12 mouse cellular contexts compared by ENCODE assay signal in the genomic region with DNA sequence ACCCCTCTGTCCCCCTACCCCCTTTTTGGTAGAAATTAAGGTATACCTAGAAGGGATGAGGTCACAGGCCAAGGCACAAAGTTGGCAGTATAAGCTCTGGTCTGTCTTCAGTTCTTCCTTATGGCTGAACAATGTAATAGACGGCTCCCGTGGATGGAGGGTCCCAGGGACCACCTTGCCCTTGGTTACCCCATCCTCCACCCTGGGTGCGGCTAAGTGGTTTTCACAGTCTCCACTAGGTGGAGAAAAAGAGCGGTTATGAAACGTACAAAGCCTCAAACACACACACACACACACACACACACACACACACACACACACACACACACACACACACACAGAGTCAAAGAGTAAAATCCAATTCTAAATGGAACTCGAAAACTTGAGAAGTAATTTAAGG.
A peak's percentile ranks its signal among the peaks of the same experiment; 100 is the strongest.
DNase-seq lines count a peak whose midpoint lies in the region; ATAC-seq and TF ChIP-seq lines count a peak whose summit lies in the region.
"Had no signal": no experiment of that assay in that cellular context is flagged by ENCODE, and none has a peak within 500 bp of the region (broad histone marks: within the 10 kb centered on the region; RNA-seq: fewer than 3 reads in every experiment).

No protein-coding gene starts in this region.

- H3K4me2 ChIP-seq in kidney, postnatal 0 days (ENCODE audit: low read length) = no peak overlapping the region
- H3K4me2 ChIP-seq in kidney, embryonic 15.5 days = no peak overlapping the region
- 0 out of 2 replicates have a peak overlapping the region, but pooled peaks have one; percentile 37 for H3K4me2 ChIP-seq in embryonic facial prominence, embryonic 14.5 days (ENCODE audit: low read depth, low read length)
- H3K4me2 ChIP-seq in midbrain, postnatal 0 days (ENCODE audit: low read depth, low read length, poor library complexity, severe bottlenecking) = no peak overlapping the region

- DNase-seq in kidney, postnatal 0 days (ENCODE audit: low spot score) = peak; percentile 24
- peak; percentile 9 for DNase-seq in right cerebral cortex, postnatal 14 days
- DNase-seq in right cerebral cortex, adult 2 months (ENCODE audit: low spot score in 2 of 2) = no peak
- peak; percentile 52 for DNase-seq in embryonic facial prominence, embryonic 14.5 days (ENCODE audit: low spot score)
- DNase-seq in midbrain, postnatal 0 days (ENCODE audit: low spot score) = peak; percentile 36
- DNase-seq in natural killer cell, adult 2 months (ENCODE audit: low spot score in 2 of 2) = no peak
- no peak for DNase-seq in layer of hippocampus, adult 11-12 months (ENCODE audit: low spot score)
- DNase-seq: cerebellum, adult 2 months; kidney, postnatal 36 days; spleen, adult 18-20 months had no signal

- no peaks in the 10 kb centered on the region for H3K27me3 ChIP-seq in kidney, postnatal 0 days (ENCODE audit: insufficient read depth, low read length)
- peaks cover 3% of the 10 kb centered on the region; the same call in 1 of the 2 replicates for H3K27me3 ChIP-seq in kidney, embryonic 15.5 days
- H3K27me3 ChIP-seq in embryonic facial prominence, embryonic 14.5 days (replicated peaks; ENCODE audit: control insufficient read depth, insufficient read depth, low read length) = no peaks in the 10 kb centered on the region
- H3K27me3 ChIP-seq in midbrain, postnatal 0 days (ENCODE audit: insufficient read depth, low read length) = no peaks in the 10 kb centered on the region
- H3K27me3 ChIP-seq: heart, embryonic 13.5 days had no signal

- ATAC-seq in kidney, postnatal 0 days (replicated peaks; ENCODE audit: low FRiP score, low read depth) = no peak
- ATAC-seq in kidney, embryonic 15.5 days (replicated peaks; ENCODE audit: low FRiP score) = no peak
- peak; percentile 31; the same call in 1 of the 2 replicates for ATAC-seq in embryonic facial prominence, embryonic 14.5 days (ENCODE audit: low read depth)
- ATAC-seq in midbrain, postnatal 0 days (ENCODE audit: low FRiP score) = no peak

- H3K36me3 ChIP-seq in kidney, postnatal 0 days (ENCODE audit: insufficient read depth, low read length) = no peaks in the 10 kb centered on the region
- H3K36me3 ChIP-seq in kidney, embryonic 15.5 days = no peaks in the 10 kb centered on the region
- no peaks in the 10 kb centered on the region for H3K36me3 ChIP-seq in embryonic facial prominence, embryonic 14.5 days (ENCODE audit: control insufficient read depth, insufficient read depth, low read length)
- H3K36me3 ChIP-seq in midbrain, postnatal 0 days (ENCODE audit: insufficient read depth, low read length) = no peaks in the 10 kb centered on the region
- H3K36me3 ChIP-seq: heart, embryonic 13.5 days had no signal

- H3K9me3 ChIP-seq in kidney, postnatal 0 days (replicated peaks; ENCODE audit: low read length) = no peaks in the 10 kb centered on the region
- no peaks in the 10 kb centered on the region for H3K9me3 ChIP-seq in kidney, embryonic 15.5 days (replicated peaks)
- H3K9me3 ChIP-seq in embryonic facial prominence, embryonic 14.5 days (ENCODE audit: control insufficient read depth, low read length) = no peaks in the 10 kb centered on the region
- H3K9me3 ChIP-seq in midbrain, postnatal 0 days (ENCODE audit: low read length) = no peaks in the 10 kb centered on the region
- H3K9me3 ChIP-seq: heart, embryonic 13.5 days had no signal

- 0 out of 2 replicates have a peak, but pooled peaks cover 5% of the 10 kb centered on the region for H3K4me1 ChIP-seq in kidney, postnatal 0 days (replicated peaks; ENCODE audit: insufficient read depth, low read length)
- peaks cover 9% of the 10 kb centered on the region for H3K4me1 ChIP-seq in kidney, embryonic 15.5 days
- 0 out of 2 replicates have a peak, but pooled peaks cover 12% of the 10 kb centered on the region for H3K4me1 ChIP-seq in embryonic facial prominence, embryonic 14.5 days (ENCODE audit: control insufficient read depth, insufficient read depth, low read length)
- H3K4me1 ChIP-seq in midbrain, postnatal 0 days (ENCODE audit: insufficient read depth, low read length) = no peaks in the 10 kb centered on the region

- no peak overlapping the region for H3K4me3 ChIP-seq in kidney, postnatal 0 days (replicated peaks; ENCODE audit: low read depth, low read length)
- H3K4me3 ChIP-seq in kidney, embryonic 15.5 days (replicated peaks) = no peak overlapping the region
- H3K4me3 ChIP-seq in embryonic facial prominence, embryonic 14.5 days (ENCODE audit: low read depth, low read length) = no peak overlapping the region
- no peak overlapping the region for H3K4me3 ChIP-seq in midbrain, postnatal 0 days (ENCODE audit: low read depth, low read length)
- H3K4me3 ChIP-seq: heart, embryonic 13.5 days had no signal

- H3K9ac ChIP-seq in kidney, postnatal 0 days (ENCODE audit: low read depth, low read length) = no peak overlapping the region
- no peak overlapping the region for H3K9ac ChIP-seq in kidney, embryonic 15.5 days
- H3K9ac ChIP-seq in embryonic facial prominence, embryonic 14.5 days (ENCODE audit: low read depth, low read length) = no peak overlapping the region
- H3K9ac ChIP-seq in midbrain, postnatal 0 days (replicated peaks; ENCODE audit: low read length, poor library complexity, severe bottlenecking) = no peak overlapping the region
- H3K9ac ChIP-seq: heart, embryonic 13.5 days had no signal

- H3K27ac ChIP-seq in kidney, postnatal 0 days = no peak overlapping the region
- H3K27ac ChIP-seq in kidney, embryonic 15.5 days = no peak overlapping the region
- no peak overlapping the region for H3K27ac ChIP-seq in embryonic facial prominence, embryonic 14.5 days (replicated peaks; ENCODE audit: low read depth, low read length)
- no peak overlapping the region for H3K27ac ChIP-seq in midbrain, postnatal 0 days (ENCODE audit: low read depth, low read length)
- H3K27ac ChIP-seq: heart, embryonic 13.5 days had no signal

- 43% methylated on average over 6 of the region's 6 CpGs for WGBS in kidney, postnatal 0 days
- WGBS in kidney, embryonic 15.5 days = 51% methylated on average over 6 of the region's 6 CpGs
- 41% methylated on average over 6 of the region's 6 CpGs for WGBS in embryonic facial prominence, embryonic 14.5 days
- WGBS in midbrain, postnatal 0 days = 46% methylated on average over 6 of the region's 6 CpGs

- TF ChIP-seq CTCF in kidney, postnatal 0 days (IDR thresholded peaks at IDR 0.05; ENCODE audit: low read depth) = peak; percentile 51
- peak; percentile 63 for TF ChIP-seq CTCF in midbrain, postnatal 0 days (IDR thresholded peaks at IDR 0.05)

Comparison
In these comparisons a context has a peak if more than half of its experiments do, and no peak if none do; other contexts are left out.
1. DNase-seq: peak in kidney, postnatal 0 days (single experiment), right cerebral cortex, postnatal 14 days (single experiment), embryonic facial prominence, embryonic 14.5 days (single experiment) and midbrain, postnatal 0 days (single experiment); none in right cerebral cortex, adult 2 months (0 of 2), natural killer cell, adult 2 months (0 of 2) and layer of hippocampus, adult 11-12 months (single experiment).